9 mouse cellular contexts compared by ENCODE assay signal in genomic region chr6:88793243-88793642, GRCm38 (mm10). TPM values are rescaled to one million over a fixed set of nuclear protein-coding genes. Genes with fewer than 3 reads are reported as not detected.
DNase-seq lines count a peak whose midpoint lies in the region; ATAC-seq and TF ChIP-seq lines count a peak whose summit lies in the region.
"Had no signal": no experiment of that assay in that cellular context is flagged by ENCODE, and none has a peak within 500 bp of the region (broad histone marks: within the 10 kb centered on the region; RNA-seq: fewer than 3 reads in every experiment).

No protein-coding gene starts in this region.

- DNase-seq in frontal cortex, postnatal 25 days (ENCODE audit: low spot score in 2 of 2), result no peak
- peak; percentile 48 for DNase-seq in MN1 (ENCODE audit: low spot score)
- DNase-seq in embryo, embryonic 11 days, result peak; percentile 57
- no peak for DNase-seq in testis, postnatal 14 days (ENCODE audit: low spot score)
- DNase-seq in heart, adult 2 months, result no peak
- DNase-seq in spleen, postnatal 36 days (ENCODE audit: low spot score in 2 of 2), result no peak

- peaks cover 22% of the 10 kb centered on the region for H3K4me1 ChIP-seq in midbrain, embryonic 12.5 days
- H3K4me1 ChIP-seq in heart, adult 2 months (ENCODE audit: control insufficient read depth, insufficient read depth, low read length), result peaks cover 15% of the 10 kb centered on the region

- no peak for TF ChIP-seq POLR2A in heart, adult 2 months (IDR thresholded peaks at IDR 0.05; ENCODE audit: insufficient read depth, low read depth, low read length)

- TF ChIP-seq CTCF in heart, adult 2 months (IDR thresholded peaks at IDR 0.05), result no peak

- no peaks in the 10 kb centered on the region for H3K79me2 ChIP-seq in heart, adult 2 months (replicated peaks; ENCODE audit: control insufficient read depth, insufficient read depth, low read length)

- H3K9me3 ChIP-seq in midbrain, embryonic 12.5 days, result no peaks in the 10 kb centered on the region

- no peak overlapping the region for H3K4me3 ChIP-seq in midbrain, embryonic 12.5 days
- no peak overlapping the region for H3K4me3 ChIP-seq in heart, adult 2 months

- no peak overlapping the region for H3K27ac ChIP-seq in midbrain, embryonic 12.5 days (replicated peaks)
- H3K27ac ChIP-seq in heart, adult 2 months, result no peak overlapping the region; the same call in 1 of the 2 replicates

- no peak overlapping the region for H3K4me2 ChIP-seq in midbrain, embryonic 12.5 days (replicated peaks)

- intact Hi-C loops in heart, adult 2 months (cut with DNase I), result no loop called here

- H3K9ac ChIP-seq in midbrain, embryonic 12.5 days (replicated peaks), result no peak overlapping the region
- H3K9ac ChIP-seq in heart, adult 2 months (ENCODE audit: low read depth, low read length), result no peak overlapping the region

- 0 out of 2 replicates have a peak, but pooled peaks cover 7% of the 10 kb centered on the region for H3K27me3 ChIP-seq in midbrain, embryonic 12.5 days
- no peaks in the 10 kb centered on the region for H3K27me3 ChIP-seq in heart, adult 2 months (ENCODE audit: control insufficient read depth, insufficient read depth, low read length)

- no peak for TF ChIP-seq EP300 in heart, adult 2 months (IDR thresholded peaks at IDR 0.05; ENCODE audit: insufficient read depth, low read depth, low read length)

- ATAC-seq in frontal cortex, adult (ENCODE audit: low TSS enrichment), result peak; percentile 7; the same call in 1 of the 2 replicates
- peak; percentile 72 for ATAC-seq in midbrain, embryonic 12.5 days (ENCODE audit: low FRiP score, low read depth)
- ATAC-seq: CD4-positive, CD25-positive, alpha-beta regulatory T cell, adult 4 months had no signal

- H3K36me3 ChIP-seq in midbrain, embryonic 12.5 days, result no peaks in the 10 kb centered on the region
- H3K36me3 ChIP-seq in heart, adult 2 months (ENCODE audit: control insufficient read depth, insufficient read depth, low read length), result peaks cover 3% of the 10 kb centered on the region; the same call in 1 of the 2 replicates

- 44% methylated on average over 2 of the region's 2 CpGs for WGBS in midbrain, embryonic 12.5 days
- WGBS in heart, adult 2 months, result 43% methylated on average over 2 of the region's 2 CpGs

RNA-seq across cellular contexts. Expression of gene Abtb1, which starts 48.5 kb away (rescaled TPM):
- polyA plus RNA-seq in midbrain, embryonic 12.5 days (2016; fragmentation: Nextera tagmentation; extraction: Ambion mirVana), result 27.7 and 30.0 TPM in 2 replicates
- total RNA-seq in heart, adult 2 months (2021), result 10 to 100 TPM; 19.7 to 22.7 TPM
- 46.2 and 46.7 TPM in 2 replicates for polyA plus RNA-seq in heart, adult 2 months (2012; rRNA removed)

Comparison
In these comparisons a context has a peak if more than half of its experiments do, and no peak if none do; other contexts are left out.
1. DNase-seq: peak in MN1 (single experiment) and embryo, embryonic 11 days (single experiment); none in frontal cortex, postnatal 25 days (0 of 2), testis, postnatal 14 days (single experiment), heart, adult 2 months (0 of 2) and spleen, postnatal 36 days (0 of 2).